Mouse (Mus musculus) kidney, adult 2 months (tissue): ENCODE measurements around the gene Mpp4.

Source experiments
- CTCF ChIP-seq: fragments of 200-500 bp; conservative IDR thresholded peaks from 2 replicates; pipeline ENCODE4 v1.5.1; 2011; ENCODE audit warnings: low read depth, mild to moderate bottlenecking, control low read depth, low read length, moderate library complexity, mixed read lengths; ENCODE audit not compliant: insufficient read depth, insufficient read length
- POLR2A ChIP-seq: fragments of 200-500 bp; IDR thresholded peaks from one replicate; pipeline ENCODE4 v1.6.1; 2011; ENCODE audit warnings: low read depth, low read length, control low read depth

- TF ChIP-seq POLR2A: no peak
- no peak for TF ChIP-seq CTCF
Observed at GRCm38 (mm10) chr1:59163918-59164317, 729 bp upstream of the Mpp4 start.
